Mouse (Mus musculus): ENCODE results near the gene Capn15.

DNA sequence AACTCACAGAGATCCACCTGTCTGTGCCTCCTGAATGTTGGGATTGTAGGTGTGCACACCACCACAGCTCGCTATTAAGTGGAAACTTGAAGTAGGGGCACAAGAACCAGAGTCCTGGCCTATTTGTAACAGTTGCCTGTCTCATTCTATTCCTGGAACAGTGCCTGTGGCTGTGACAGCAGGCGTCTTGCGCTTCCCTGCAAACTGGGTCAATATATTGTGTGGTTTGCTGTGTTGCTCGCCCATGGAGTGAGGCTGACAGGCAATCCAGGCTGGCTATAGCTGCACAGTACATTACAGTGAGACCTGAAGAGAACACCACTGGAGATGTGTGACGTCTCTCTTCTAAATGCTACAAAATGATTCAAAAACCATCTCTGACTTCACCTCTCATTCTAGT lies 46.0 kb upstream of the Capn15 start:
- no peak for TF ChIP-seq POLR2A (IDR thresholded peaks at IDR 0.05; ENCODE audit: insufficient read depth, low read depth, low read length)
- TF ChIP-seq CTCF (IDR thresholded peaks at IDR 0.05) = no peak

Measured in heart, adult 2 months (tissue).